Mouse (Mus musculus): ENCODE results near the gene Zfp712. TPM values are rescaled to one million over a fixed set of nuclear protein-coding genes. Genes with fewer than 3 reads are reported as not detected.

The Zfp712 gene
- total and polyA plus RNA-seq, 3 experiments, result 0.71 to 1.3 (median 1.2) TPM

- in situ Hi-C loops (cut with MboI; ENCODE audit: low pct_ligation_motif_present, low pct_unique_long_range_greater_than_20kb, low sequenced_read_pairs), result no loop called here
- TF ChIP-seq MAZ (IDR thresholded peaks at IDR 0.05; ENCODE audit: low read depth, low read length), result no peak
- H3K4me2 ChIP-seq (ENCODE audit: insufficient read depth, low read depth, poor library complexity, severe bottlenecking), result no peak overlapping the region
- DNase-seq (ENCODE audit: extremely low read depth), result no peak
- H3K27ac ChIP-seq (ENCODE audit: insufficient read depth, low read depth), result no peak overlapping the region
- H3K27me3 ChIP-seq (replicated peaks), result no peaks in the 10 kb centered on the region
- peaks cover 0 to 14% of the 10 kb centered on the region in 2 experiments; a peak in 2 of 4 replicates for H3K4me1 ChIP-seq (ENCODE audit: control insufficient read depth in 1 of 2, insufficient read depth in 2 of 2)
- H3K4me3 ChIP-seq (replicated peaks in 1 of 3; ENCODE audit: low read depth in 2 of 3, low read length in 2 of 3, poor library complexity in 1 of 3), result no peak overlapping the region
- H3K9ac ChIP-seq (ENCODE audit: insufficient read depth, low read depth), result no peak overlapping the region
- dilution Hi-C loops (cut with MboI; ENCODE audit: extremely low pct_ligation_motif_present, extremely low pct_unique_long_range_greater_than_20kb, low sequenced_read_pairs), result no loop called here
- H3K9me3 ChIP-seq (replicated peaks; ENCODE audit: low read length), result peaks cover 3% of the 10 kb centered on the region
- peaks cover 11 to 41% of the 10 kb centered on the region in 2 experiments for H3K36me3 ChIP-seq (replicated peaks in 1 of 2; ENCODE audit: control insufficient read depth in 1 of 2, insufficient read depth in 1 of 2, low read length in 1 of 2)
- no peaks in the 10 kb centered on the region; the same call in 1 of the 2 replicates for H3K79me2 ChIP-seq (replicated peaks; ENCODE audit: control insufficient read depth, extremely low read depth, insufficient read depth, poor library complexity, severe bottlenecking)
These were observed 16.3 kb upstream of the Zfp712 start for GRCm38 (mm10) chr13:67077244-67077643.

- H3K4me2 ChIP-seq (ENCODE audit: insufficient read depth, low read depth, poor library complexity, severe bottlenecking), result no peak overlapping the region
- H3K36me3 ChIP-seq (replicated peaks in 1 of 2; ENCODE audit: control insufficient read depth in 1 of 2, insufficient read depth in 1 of 2, low read length in 1 of 2), result peaks cover 20 to 51% of the 10 kb centered on the region in 2 experiments
- no peaks in the 10 kb centered on the region for H3K4me1 ChIP-seq (ENCODE audit: control insufficient read depth in 1 of 2, insufficient read depth in 2 of 2)
- H3K9ac ChIP-seq (ENCODE audit: insufficient read depth, low read depth), result no peak overlapping the region
- H3K4me3 ChIP-seq (replicated peaks in 1 of 3; ENCODE audit: low read depth in 2 of 3, low read length in 2 of 3, poor library complexity in 1 of 3), result no peak overlapping the region
- dilution Hi-C loops (cut with MboI; ENCODE audit: extremely low pct_ligation_motif_present, extremely low pct_unique_long_range_greater_than_20kb, low sequenced_read_pairs) (no loop called here), in situ Hi-C loops (cut with MboI; ENCODE audit: low pct_ligation_motif_present, low pct_unique_long_range_greater_than_20kb, low sequenced_read_pairs) (no loop called here)
- DNase-seq (ENCODE audit: extremely low read depth), result no peak
- TF ChIP-seq TCF12 (IDR thresholded peaks at IDR 0.05; ENCODE audit: low read depth, low read length) (no peak), UBTF (IDR thresholded peaks at IDR 0.05; ENCODE audit: low read depth, low read length) (no peak), USF2 (conservative IDR thresholded peaks at IDR 0.05; ENCODE audit: low read depth, low read length) (no peak), RAD21 (IDR thresholded peaks at IDR 0.05; ENCODE audit: low read depth, low read length) (no peak)
- H3K27me3 ChIP-seq (replicated peaks), result no peaks in the 10 kb centered on the region
- H3K79me2 ChIP-seq (replicated peaks; ENCODE audit: control insufficient read depth, extremely low read depth, insufficient read depth, poor library complexity, severe bottlenecking), result no peaks in the 10 kb centered on the region
- peaks cover 16% of the 10 kb centered on the region for H3K9me3 ChIP-seq (replicated peaks; ENCODE audit: low read length)
- H3K27ac ChIP-seq (ENCODE audit: insufficient read depth, low read depth), result no peak overlapping the region
These were observed 11.8 kb upstream of the Zfp712 start for GRCm38 (mm10) chr13:67072786-67073185.

DNA sequence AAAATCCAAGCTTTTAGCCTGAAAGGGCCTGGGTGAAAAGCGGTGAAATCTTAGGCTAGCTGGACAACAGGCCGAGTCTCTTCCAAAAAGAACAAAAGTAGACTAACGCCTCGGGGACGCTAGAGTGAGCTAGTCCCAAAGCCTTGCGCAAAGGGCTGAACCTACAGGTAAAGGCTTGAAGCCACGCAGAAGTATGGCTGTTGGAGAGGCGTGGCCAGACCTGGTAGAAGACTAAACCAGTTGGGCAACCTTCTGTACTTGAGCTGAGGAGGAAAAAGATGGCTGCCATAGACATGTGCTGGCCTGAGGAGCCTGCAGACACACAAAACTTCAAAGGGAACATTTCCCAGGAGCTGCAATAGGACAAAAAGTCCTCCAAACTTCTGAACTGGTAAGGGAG, 4.4 kb upstream of the Zfp712 start:
- in situ Hi-C loops (cut with MboI; ENCODE audit: low pct_ligation_motif_present, low pct_unique_long_range_greater_than_20kb, low sequenced_read_pairs) (no loop called here), dilution Hi-C loops (cut with MboI; ENCODE audit: extremely low pct_ligation_motif_present, extremely low pct_unique_long_range_greater_than_20kb, low sequenced_read_pairs) (no loop called here)
- H3K36me3 ChIP-seq (replicated peaks in 1 of 2; ENCODE audit: control insufficient read depth in 1 of 2, insufficient read depth in 1 of 2, low read length in 1 of 2), result peaks cover 3 to 11% of the 10 kb centered on the region in 2 experiments
- H3K4me1 ChIP-seq (ENCODE audit: control insufficient read depth in 1 of 2, insufficient read depth in 2 of 2), result 0 out of 4 replicates have a peak, but pooled peaks cover 0 to under 1% of the 10 kb centered on the region in 2 experiments
- no peak overlapping the region for H3K4me2 ChIP-seq (ENCODE audit: insufficient read depth, low read depth, poor library complexity, severe bottlenecking)
- no peaks in the 10 kb centered on the region for H3K27me3 ChIP-seq (replicated peaks)
- no peak overlapping the region for H3K9ac ChIP-seq (ENCODE audit: insufficient read depth, low read depth)
- H3K27ac ChIP-seq (ENCODE audit: insufficient read depth, low read depth), result no peak overlapping the region
- no peak overlapping the region for H3K4me3 ChIP-seq (replicated peaks in 1 of 3; ENCODE audit: low read depth in 2 of 3, low read length in 2 of 3, poor library complexity in 1 of 3)
- DNase-seq (ENCODE audit: extremely low read depth), result no peak
- no peak for TF ChIP-seq USF1 (IDR thresholded peaks at IDR 0.05; ENCODE audit: low read depth, low read length)
- no peak for TF ChIP-seq ZC3H11A (IDR thresholded peaks at IDR 0.05; ENCODE audit: low read depth, low read length)
- TF ChIP-seq SIN3A (IDR thresholded peaks at IDR 0.05; ENCODE audit: low read length), result no peak
- no peak for TF ChIP-seq JUND (conservative IDR thresholded peaks at IDR 0.05; ENCODE audit: low read depth, low read length)
- TF ChIP-seq CTCF (conservative IDR thresholded peaks at IDR 0.05 in 1 of 2, IDR thresholded peaks at IDR 0.05 in 1 of 2; ENCODE audit: low read depth in 2 of 2, low read length in 2 of 2), result no peak
- TF ChIP-seq RCOR1 (conservative IDR thresholded peaks at IDR 0.05; ENCODE audit: low read depth, low read length), result no peak
- no peak for TF ChIP-seq RAD21 (IDR thresholded peaks at IDR 0.05; ENCODE audit: low read depth, low read length)
- TF ChIP-seq IRF4 (IDR thresholded peaks at IDR 0.05; ENCODE audit: low read depth, low read length), result no peak
- TF ChIP-seq SMC3 (IDR thresholded peaks at IDR 0.05; ENCODE audit: low read depth, low read length), result no peak
- no peak for TF ChIP-seq CHD1 (IDR thresholded peaks at IDR 0.05; ENCODE audit: low read depth, low read length)
- TF ChIP-seq JUN (IDR thresholded peaks at IDR 0.05; ENCODE audit: insufficient read depth, low read depth, low read length), result no peak
- H3K79me2 ChIP-seq (replicated peaks; ENCODE audit: control insufficient read depth, extremely low read depth, insufficient read depth, poor library complexity, severe bottlenecking), result no peaks in the 10 kb centered on the region
- peaks cover 4% of the 10 kb centered on the region for H3K9me3 ChIP-seq (replicated peaks; ENCODE audit: low read length)

Measured in CH12.LX (cell line).